Mouse (Mus musculus): ENCODE measurements around the gene Chchd10.

Gene Chchd10

DNA sequence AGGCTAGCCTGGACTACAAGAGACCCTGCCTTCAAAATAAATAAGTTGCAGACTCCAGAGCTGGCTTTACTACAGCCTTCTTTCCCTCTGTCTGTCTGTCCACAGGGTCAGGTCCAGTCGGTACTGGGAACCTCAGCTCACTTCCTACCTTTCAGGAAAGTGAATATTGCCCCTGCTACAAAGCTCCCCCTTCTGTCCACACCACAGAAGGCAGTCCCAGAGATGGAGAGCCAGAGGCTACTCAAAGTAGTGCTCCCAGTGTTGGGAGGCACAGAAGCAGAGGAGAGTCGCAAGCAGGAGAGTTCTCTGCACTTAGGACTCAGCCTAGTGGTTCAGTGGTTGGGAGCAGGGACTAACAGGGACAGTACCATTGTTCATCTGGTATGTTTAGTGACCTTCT is 8.6 kb upstream of the Chchd10 start:
- CTCF ChIA-PET, result interaction anchor here (0.8 kb wide), 1 partner anchor 27 kb away, joined by 3 read pairs; no protein-coding TSS in a partner anchor

DNA sequence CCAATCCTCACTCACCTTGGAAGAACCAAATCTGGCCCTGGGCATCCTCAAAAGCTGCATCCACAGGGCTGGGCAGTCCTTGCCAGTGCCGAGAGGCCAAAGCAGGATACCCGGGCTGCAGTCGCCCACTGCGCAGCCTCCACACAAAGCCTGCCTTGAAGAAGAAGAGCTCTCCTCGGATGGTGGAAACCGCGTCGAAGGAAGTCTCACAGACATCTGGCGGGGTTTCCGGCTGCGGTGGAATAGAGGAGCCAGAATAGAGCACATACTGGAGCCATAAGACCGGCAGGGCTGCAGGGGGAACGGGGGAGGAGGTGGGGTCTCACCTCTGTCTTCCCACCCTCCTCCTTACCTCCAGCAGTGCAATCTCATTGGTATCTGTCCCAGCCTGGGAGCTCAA is 6.5 kb upstream of the Chchd10 start:
- CTCF ChIA-PET, result interaction anchor here (0.6 kb wide), 2 partner anchors 269 to 851 kb away, joined by 3 to 4 read pairs; no protein-coding TSS in a partner anchor

DNA sequence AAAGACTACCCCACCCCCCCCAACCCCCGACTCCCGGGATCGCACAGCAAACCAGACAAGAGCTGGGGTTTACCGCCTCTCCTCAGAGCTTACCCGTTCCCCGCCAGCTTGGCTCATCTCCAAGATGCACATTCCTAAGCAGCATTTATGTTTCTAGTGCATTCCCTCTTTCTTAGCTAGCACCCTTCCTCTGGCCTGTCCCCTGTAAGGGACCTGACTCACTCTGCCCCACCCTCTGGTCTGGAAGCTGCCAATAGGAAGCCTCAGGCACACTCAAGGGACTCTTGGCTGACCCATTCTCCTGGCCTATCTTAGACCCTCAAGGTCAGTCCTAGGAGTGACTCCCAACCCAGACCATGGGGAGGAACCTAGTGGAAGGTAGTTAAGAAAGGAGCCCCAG is 2.6 kb upstream of the Chchd10 start:
- CTCF ChIA-PET, result interaction anchor here (0.5 kb wide), 1 partner anchor 118 kb away, joined by 18 read pairs; no protein-coding TSS in a partner anchor

DNA sequence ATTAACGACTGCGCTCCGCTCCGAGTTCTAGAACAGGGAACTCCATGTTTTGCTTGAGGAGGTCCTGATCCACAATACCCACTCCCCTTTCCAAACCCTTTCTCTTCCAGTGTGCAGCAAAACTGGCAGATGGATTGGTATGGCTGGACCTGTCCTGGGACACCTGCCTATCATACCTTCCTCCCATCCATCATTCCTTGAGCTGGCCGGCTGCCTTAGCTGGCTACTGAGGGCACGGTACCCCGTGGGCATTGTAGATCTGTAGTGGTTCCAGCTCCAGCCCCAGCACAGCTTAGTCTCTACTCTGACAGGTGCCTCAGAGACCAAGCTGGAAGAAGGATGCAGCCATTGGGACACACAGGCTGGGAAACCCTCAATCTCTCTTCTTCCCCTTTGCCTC is 1.6 kb upstream of the Chchd10 start:
- CTCF ChIA-PET, result no interaction called here

DNA sequence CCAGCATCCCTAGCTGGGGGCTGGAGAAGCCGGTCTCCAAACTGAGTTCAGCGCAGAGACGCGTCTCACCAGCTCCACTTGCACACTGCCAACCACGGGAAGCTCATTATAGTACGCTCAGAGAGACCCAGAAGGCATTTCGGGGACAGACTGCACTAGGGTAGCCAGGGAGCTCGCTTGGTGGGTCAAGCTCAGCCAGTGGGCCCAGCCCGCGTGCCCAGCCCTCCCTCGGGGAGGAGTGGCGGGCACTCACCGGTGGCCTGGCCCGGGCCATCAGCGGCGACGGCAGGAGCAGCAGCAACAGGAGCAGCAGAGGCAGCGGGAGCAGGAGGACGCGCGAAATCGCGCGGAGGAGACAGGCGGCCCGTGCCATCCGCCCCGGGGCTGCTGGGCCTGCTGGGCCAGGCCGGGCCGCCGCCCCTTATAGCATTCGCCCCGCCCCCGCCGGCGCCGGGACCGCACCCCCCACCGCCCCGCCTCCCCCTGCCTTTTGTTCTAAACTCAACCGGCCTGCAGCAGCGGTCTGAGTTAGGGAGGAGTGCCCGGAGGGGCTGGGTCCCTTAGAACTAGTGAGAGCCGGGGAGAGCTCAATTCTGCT is 750 bp upstream of the Chchd10 start:
- CTCF ChIA-PET, result interaction anchor here (0.6 to 0.7 kb wide), 3 partner anchors 18 to 168 kb away, joined by 5 to 7 read pairs (median 6); partner anchors contain the start of gene Cabin1

DNA sequence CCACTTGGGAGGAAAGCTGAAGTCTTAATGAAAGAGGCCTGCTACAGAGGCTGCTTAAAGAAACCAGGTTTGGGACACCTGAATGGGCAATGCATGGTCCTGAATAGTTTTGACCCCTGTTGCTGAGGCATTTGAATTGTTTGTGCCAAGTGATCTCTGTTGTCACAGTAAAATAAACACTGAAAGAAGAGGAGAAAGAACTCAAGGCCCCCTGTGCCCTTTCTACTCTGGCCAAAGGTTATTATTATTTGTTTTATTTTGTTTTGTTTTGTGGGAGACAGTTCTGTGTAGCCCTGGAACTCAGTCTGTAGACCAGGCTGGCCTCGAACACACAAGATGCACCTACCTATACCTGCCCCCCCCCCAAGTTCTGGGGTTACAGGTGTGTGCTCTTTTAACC is 2.1 kb downstream of the Chchd10 start:
- CTCF ChIA-PET, result no interaction called here

DNA sequence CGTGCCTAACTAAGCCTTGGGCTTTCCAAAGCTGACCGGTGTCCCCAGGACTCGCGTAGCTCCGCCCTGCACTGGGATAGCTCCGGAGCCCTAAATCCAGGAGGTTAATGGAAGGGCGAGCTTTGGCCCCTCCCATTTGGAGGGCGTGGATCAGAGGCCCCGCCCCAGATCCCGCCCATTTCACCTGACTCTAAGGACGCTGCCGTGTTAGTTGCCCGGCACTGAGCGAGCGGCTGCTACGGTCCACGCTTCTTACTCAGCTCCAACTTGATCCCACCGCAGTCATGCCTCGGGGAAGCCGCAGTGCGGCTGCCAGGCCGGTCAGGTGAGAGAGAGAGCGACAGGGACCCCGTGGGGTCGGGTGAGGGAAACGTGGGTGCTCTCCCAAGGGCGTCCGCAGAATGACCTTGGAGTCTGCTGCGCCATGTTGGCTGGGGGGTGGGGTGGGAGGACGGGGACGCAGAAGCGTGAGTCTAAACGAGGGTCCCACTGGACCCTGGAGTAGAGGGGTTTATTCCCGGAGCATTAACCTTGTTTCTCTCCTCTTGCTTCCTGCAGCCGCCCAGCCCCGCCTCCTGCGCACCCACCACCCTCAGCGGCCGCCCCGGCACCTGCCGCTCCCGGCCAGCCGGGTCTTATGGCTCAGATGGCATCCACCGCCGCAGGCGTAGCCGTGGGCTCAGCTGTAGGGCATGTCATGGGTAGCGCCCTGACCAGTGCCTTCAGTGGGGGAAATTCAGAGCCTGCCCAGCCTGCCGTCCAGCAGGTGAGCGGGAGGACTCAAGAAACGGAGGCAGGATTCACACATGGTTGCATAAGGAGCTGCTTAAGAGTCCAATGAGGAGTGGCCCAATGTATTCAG is 3.0 kb downstream of the Chchd10 start, which contains the start of gene Mmp11:
Mmp11 (minus strand) TSS at position 817 of the 862 bp plus-strand sequence.
- CTCF ChIA-PET, result interaction anchor here (0.7 to 1.1 kb wide), 2 partner anchors 12 to 16 kb away, joined by 3 to 11 read pairs; no protein-coding TSS in a partner anchor

DNA sequence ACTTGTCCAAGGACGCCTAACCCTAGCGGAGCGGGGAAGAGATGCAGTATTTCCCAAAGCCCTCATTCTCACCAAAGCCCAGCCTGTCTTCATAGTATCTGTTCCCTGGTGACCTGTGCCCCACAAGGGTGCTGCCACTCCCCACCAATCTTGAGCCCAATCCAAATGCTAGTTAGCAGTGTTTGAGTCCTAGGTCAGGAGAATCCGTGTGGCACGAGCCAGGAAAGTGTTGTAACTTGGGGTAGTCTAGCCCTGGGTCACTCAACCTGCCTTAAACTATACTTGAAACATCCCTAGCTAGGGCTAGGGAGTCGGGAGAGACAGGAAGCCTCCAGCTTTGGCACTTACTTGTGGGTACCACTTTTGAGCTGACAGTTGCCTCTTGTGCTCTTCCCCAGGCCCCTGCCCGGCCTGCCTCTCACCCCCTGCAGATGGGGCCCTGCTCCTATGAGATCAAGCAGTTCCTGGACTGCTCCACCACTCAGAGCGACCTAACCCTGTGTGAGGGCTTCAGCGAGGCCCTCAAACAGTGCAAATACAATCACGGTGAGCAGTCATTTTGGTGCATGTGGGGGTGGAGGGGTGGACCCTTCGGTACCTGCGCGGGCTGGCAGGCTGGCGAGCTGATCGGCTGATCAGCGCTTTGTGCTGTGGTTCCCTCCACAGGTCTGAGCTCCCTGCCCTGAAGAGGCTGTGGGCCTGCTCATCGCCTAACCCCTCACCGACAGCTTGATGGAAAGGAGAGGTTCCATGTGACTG is 4.2 kb downstream of the Chchd10 start:
- CTCF ChIA-PET, result no interaction called here

DNA sequence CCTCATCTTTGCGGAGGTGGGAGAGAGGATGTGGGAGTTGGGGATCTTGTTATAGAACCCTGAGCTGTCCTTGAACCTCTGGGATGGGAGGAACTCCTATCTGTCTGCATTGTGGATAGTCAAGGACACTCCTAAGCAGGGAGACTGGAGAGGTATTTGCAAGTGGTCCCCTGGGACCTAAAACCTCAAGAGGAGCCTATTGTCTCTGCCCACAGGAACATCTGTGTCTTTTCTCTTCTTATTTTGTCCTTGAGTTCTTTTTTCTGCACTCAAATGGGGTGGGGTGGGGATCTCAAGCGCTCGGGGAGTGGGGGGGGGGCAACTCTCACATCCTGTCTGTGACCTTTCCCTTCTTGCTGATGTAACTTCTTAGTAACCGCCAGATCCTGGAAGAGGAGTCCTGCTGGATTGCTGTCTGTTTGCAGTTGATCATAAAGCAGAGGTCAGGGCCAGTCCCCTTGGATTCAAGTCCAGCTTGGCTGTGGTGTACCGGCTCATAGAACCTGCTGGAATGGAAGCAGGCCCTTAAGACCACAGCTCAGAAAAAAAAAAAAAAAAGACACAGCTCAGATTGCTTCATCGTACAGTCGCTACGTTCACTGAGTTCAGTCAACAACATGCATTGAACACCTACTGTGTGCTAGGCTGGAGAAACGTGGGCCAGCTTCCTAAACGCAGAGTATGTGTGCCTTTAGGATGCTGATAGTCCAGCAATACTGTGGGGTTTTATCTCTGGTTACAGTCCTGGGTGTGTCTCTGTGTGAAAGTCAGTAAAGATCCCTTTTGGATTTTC is 5.1 kb downstream of the Chchd10 start:
- CTCF ChIA-PET, result interaction anchor here (0.7 kb wide), 1 partner anchor 176 kb away, joined by 4 read pairs; no protein-coding TSS in a partner anchor

DNA sequence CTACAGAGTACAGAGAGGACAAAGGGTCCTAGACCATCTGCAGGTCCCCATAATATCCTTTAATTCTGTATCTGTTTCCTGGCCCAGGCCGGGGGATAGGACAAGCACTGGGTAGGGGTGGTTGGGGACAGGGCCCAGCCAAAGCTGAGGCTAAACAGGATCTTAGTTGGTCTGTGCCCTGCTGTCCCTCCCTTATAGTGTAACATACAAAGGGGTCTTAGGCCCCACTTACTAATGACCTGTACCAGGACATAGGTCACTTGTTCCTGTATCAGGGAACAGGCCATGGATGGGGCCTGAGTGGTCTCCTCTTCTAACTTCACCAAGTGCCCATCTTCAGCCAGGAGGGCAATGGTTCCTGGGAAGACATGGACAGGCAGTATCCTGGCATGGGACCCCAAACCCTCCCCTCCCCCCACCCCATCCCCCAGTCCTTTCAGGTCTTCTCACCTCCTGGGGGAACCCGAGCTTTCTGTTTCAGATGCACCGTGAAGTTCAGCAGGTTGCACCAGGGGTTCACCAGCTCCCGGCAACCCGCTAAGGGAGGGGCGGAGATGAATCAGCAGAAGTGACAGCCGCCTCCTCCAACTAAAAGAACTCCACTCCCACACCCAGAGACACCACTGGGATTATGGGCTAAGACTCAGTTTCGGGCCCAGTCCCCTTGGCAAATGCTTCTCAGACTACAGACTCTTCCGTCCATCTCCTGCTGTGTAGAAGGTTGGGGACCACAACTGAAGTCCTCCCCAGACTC is 6.7 kb downstream of the Chchd10 start:
- CTCF ChIA-PET, result no interaction called here

DNA sequence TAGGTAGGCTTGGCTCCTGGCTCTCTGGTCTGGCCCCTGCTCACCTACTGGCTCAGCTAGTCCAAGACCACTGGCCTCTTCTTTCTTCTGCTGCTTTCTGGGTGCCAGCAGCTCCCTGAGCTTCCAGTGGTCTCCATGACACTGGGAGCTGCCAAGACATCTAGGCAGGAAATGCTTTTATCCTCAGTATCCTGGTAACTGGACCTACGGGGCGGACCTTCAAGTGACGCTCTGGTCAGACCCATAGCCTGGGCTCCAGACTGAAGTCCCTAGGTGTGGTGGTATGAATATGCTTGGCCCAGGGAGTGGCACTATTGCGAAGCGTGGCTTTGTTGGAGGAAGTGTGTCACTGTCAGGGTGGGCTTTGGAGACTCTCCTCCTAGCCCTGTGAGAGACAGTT is 7.6 kb downstream of the Chchd10 start, which contains the start of gene Gm867:
Gm867 (minus strand) TSS at position 153 of the 400 bp plus-strand sequence.
- CTCF ChIA-PET, result no interaction called here

DNA sequence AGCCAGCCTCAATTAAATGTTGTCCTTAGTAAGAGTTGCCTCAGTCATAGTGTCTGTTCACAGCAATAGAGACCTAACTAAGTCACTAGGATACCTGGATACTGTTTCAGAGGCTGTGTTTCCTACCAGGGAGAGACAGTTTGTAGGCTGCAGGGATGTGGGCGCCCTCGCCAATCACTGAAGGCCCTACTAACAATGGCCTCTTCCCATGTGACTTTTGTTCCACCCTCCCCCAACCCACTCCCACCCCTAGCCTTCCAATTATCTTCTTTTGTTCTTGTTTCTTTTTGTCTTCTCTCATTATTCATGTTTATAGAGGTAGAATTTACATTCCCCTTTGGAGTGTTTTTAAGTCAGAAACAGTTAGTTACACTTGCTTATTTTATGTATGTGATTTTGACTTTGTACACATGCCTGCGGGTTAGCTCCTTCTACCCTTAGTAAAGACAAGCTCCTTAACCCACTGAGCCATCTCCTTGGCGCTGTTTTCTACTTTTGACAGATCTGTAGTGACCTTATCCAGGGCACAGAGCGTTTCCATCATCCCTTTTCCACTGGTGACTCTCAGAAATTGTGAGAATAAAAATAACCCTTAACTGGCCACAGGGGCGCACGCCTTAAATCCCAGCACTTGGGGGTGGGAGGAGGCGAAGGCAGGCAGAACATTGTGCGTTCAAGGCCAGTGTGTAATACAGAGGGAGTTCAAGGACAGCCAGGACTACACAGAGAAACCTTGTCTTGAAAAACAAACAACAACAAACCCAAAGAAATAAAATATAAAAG is 8.3 kb downstream of the Chchd10 start:
- CTCF ChIA-PET, result no interaction called here

DNA sequence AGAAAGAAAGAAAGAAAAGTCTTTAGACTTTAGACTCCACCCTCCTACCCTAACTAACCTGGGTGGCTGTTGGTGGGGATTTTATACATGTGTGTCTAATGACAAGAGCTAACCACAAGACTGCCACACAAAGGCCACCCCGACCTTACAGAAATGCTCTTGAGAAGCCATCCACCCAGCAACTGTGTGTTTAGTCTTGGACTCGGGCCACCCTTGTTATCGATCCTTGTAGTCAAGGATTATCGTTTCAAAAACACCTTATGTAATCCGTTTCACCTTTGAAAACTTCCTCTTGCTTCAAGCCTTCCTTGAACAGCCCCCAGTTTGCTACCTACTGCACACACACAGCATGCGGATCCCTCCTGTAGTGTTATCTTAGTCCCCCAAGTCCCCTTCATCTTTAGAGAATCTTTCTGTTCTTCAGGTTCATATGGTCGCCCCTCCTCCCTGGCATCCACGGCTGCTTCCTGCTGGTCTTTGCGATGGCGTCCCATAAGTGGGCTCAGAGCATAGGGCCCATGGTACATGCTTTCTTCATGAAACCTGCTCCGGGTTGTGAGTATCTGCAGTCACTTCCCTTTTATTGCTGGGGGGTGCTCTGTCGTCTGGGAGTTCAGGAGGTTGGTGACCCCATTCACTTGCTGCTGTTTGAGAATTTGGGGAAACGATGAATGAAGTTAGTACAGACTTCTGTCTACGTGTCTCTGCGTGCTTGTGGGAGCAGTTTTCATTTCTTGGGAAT is 10.0 kb downstream of the Chchd10 start, which contains the start of gene Vpreb3:
Vpreb3 (plus strand) TSS at position 322 of the 742 bp plus-strand sequence.
- CTCF ChIA-PET, result interaction anchor here (0.7 kb wide), 1 partner anchor 10 kb away, joined by 3 read pairs; no protein-coding TSS in a partner anchor

DNA sequence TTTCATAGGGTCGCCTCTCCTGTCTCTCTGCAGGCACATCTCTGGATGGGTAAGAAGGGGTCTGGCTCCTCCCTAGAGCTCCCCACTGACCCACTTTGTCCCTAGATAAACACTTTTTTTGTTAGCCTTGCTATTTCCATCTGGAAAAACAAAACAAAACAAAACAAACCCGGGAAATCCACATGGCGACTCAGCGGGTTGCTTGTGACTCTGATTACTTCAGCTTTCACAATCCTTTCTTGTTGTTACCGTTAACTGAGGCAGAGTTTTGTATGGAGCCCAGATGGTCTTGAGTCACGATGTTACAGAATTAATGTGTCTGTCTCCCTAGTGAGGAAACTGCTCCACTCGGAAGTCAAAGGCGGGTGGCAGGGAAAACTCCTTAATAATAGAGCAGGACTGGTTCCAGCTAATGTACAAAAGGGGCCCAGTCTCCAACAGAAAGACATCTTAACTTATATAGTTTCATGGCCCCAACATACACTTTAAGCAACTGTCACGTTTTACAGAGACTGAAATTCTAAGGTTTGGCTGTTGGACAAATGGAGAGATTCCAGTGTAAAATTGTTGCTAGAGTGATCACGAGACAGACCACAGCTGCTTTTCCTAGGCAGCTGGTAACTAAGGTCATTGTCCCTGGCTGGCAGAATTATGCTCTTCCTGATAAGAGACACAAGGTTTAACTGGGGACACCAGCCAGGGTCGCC is 11.3 kb downstream of the Chchd10 start:
- CTCF ChIA-PET, result no interaction called here

DNA sequence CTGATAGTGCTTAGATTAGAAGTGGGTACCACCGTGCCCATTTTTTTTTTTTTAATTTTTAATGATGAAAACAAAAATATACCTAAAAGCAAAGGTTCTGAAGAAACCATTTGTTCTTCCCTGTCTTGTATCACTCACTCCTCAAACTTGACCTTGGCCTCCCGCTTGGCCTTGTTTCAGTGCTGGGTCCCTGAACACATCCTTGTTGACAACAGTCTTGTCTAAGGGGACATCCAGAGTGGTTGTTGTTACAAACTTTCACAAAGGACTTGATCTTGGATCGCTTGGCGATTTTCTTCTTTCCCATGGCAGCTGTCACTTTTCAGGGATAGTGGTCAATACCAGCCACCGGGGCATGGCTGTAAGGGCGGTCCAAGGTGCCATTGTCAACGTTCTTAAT is 12.3 kb downstream of the Chchd10 start:
- CTCF ChIA-PET, result no interaction called here

DNA sequence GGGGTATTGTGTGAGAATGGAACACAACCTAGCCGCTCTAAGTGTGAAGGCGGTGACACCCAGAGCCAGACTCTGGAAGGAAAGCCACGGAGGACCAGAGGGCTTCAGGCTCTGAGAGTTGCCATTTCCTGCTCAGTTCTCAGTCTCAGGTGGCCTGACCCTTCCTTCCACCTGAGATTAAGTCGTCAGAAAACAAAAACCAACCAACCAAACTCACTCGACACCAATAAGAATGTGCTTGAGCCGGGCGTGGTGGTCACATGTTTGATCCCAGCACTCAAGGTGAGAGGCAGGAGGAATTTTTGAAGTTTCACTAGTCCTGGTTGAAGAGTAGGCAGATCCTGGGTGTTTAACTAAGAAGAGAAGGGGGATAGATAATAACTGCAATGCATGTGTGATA is 13.0 kb downstream of the Chchd10 start:
- CTCF ChIA-PET, result no interaction called here

DNA sequence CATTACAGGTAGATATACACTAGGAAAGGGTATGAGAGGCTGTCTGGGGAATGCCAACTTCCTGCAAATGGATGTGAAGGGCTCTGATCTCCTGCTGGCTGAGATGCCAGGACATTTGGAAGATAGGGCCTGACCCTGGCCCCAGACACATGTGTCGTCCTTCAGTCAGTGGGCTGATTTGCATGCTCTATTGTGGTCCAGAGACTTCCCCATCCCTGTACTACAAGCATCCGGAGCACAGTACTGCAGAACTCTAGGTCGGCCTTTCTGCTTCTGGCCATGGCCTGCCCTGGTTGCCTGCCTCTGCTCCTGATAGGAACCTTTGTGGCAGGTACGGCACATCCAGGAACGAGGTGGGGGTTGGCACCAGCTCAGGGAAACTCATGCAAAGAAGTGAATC is 15.1 kb downstream of the Chchd10 start:
- CTCF ChIA-PET, result interaction anchor here (0.5 kb wide), 1 partner anchor 12 kb away, joined by 11 read pairs; no protein-coding TSS in a partner anchor

Measured in spleen, embryonic (tissue).